Mouse (Mus musculus): ENCODE results near the gene Cacna2d3. TPM values are rescaled to one million over a fixed set of nuclear protein-coding genes. Genes with fewer than 3 reads are reported as not detected.

Cacna2d3 gene
- polyA plus RNA-seq, 1 experiment from 2014 or later: 20.4 TPM

GRCm38 (mm10) chr14:29442476-29442875 lies 279.2 kb downstream of the Cacna2d3 start:
- no peaks in the 10 kb centered on the region; the same call in 1 of the 2 replicates for H3K4me1 ChIP-seq (replicated peaks; ENCODE audit: control insufficient read depth, insufficient read depth, low read length)
- no peak overlapping the region for H3K4me3 ChIP-seq (ENCODE audit: low read depth, low read length)
- ATAC-seq (ENCODE audit: low FRiP score) (peak; percentile 45; the same call in 1 of the 2 replicates), DNase-seq (ENCODE audit: low spot score) (peak; percentile 52)
- H3K36me3 ChIP-seq (ENCODE audit: control insufficient read depth, insufficient read depth, low read length): no peaks in the 10 kb centered on the region
- no peaks in the 10 kb centered on the region for H3K9me3 ChIP-seq (ENCODE audit: control insufficient read depth, low read length)
- no peak overlapping the region for H3K9ac ChIP-seq (ENCODE audit: low read depth, low read length)
- WGBS: 9% methylated on average over 4 of the region's 4 CpGs
- H3K27me3 ChIP-seq (ENCODE audit: control insufficient read depth, insufficient read depth, low read length): no peaks in the 10 kb centered on the region
- H3K4me2 ChIP-seq (replicated peaks; ENCODE audit: low read depth, low read length): no peak overlapping the region; the same call in 1 of the 2 replicates
- H3K27ac ChIP-seq (ENCODE audit: low read depth, low read length): peak overlapping the region; percentile 49

- no peaks in the 10 kb centered on the region for H3K9me3 ChIP-seq (ENCODE audit: control insufficient read depth, low read length)
- no peaks in the 10 kb centered on the region for H3K36me3 ChIP-seq (ENCODE audit: control insufficient read depth, insufficient read depth, low read length)
- no peak overlapping the region for H3K4me3 ChIP-seq (ENCODE audit: low read depth, low read length)
- WGBS: 76% methylated on average over 7 of the region's 7 CpGs
- H3K27ac ChIP-seq (ENCODE audit: low read depth, low read length): no peak overlapping the region
- no peak overlapping the region for H3K4me2 ChIP-seq (replicated peaks; ENCODE audit: low read depth, low read length)
- DNase-seq (ENCODE audit: low spot score): no peak
- no peaks in the 10 kb centered on the region; the same call in 1 of the 2 replicates for H3K4me1 ChIP-seq (replicated peaks; ENCODE audit: control insufficient read depth, insufficient read depth, low read length)
- H3K27me3 ChIP-seq (ENCODE audit: control insufficient read depth, insufficient read depth, low read length): no peaks in the 10 kb centered on the region
- ATAC-seq (ENCODE audit: low FRiP score): no peak
- H3K9ac ChIP-seq (ENCODE audit: low read depth, low read length): no peak overlapping the region
These were observed 283.0 kb downstream of the Cacna2d3 start for GRCm38 (mm10) chr14:29438666-29439065.

GRCm38 (mm10) chr14:29438251-29438650 lies 283.4 kb downstream of the Cacna2d3 start:
- no peaks in the 10 kb centered on the region for H3K27me3 ChIP-seq (ENCODE audit: control insufficient read depth, insufficient read depth, low read length)
- H3K27ac ChIP-seq (ENCODE audit: low read depth, low read length): no peak overlapping the region
- H3K4me1 ChIP-seq (replicated peaks; ENCODE audit: control insufficient read depth, insufficient read depth, low read length): no peaks in the 10 kb centered on the region; the same call in 1 of the 2 replicates
- no peak overlapping the region for H3K9ac ChIP-seq (ENCODE audit: low read depth, low read length)
- no peaks in the 10 kb centered on the region for H3K9me3 ChIP-seq (ENCODE audit: control insufficient read depth, low read length)
- no peak for ATAC-seq (ENCODE audit: low FRiP score)
- DNase-seq (ENCODE audit: low spot score): no peak
- no peak overlapping the region for H3K4me2 ChIP-seq (replicated peaks; ENCODE audit: low read depth, low read length)
- 73% methylated on average over 3 of the region's 3 CpGs for WGBS
- H3K4me3 ChIP-seq (ENCODE audit: low read depth, low read length): no peak overlapping the region
- H3K36me3 ChIP-seq (ENCODE audit: control insufficient read depth, insufficient read depth, low read length): no peaks in the 10 kb centered on the region

- H3K4me1 ChIP-seq (replicated peaks; ENCODE audit: control insufficient read depth, insufficient read depth, low read length): no peaks in the 10 kb centered on the region
- H3K27me3 ChIP-seq (ENCODE audit: control insufficient read depth, insufficient read depth, low read length): no peaks in the 10 kb centered on the region
These were observed 286.5 kb downstream of the Cacna2d3 start for GRCm38 (mm10) chr14:29435203-29435602.

GRCm38 (mm10) chr14:29433716-29434115 lies 287.9 kb downstream of the Cacna2d3 start:
- DNase-seq (ENCODE audit: low spot score) (no peak), ATAC-seq (ENCODE audit: low FRiP score) (no peak)
- Histone ChIP-seq H3K4me1 (replicated peaks; ENCODE audit: control insufficient read depth, insufficient read depth, low read length) (no peaks in the 10 kb centered on the region), H3K9me3 (ENCODE audit: control insufficient read depth, low read length) (no peaks in the 10 kb centered on the region), H3K36me3 (ENCODE audit: control insufficient read depth, insufficient read depth, low read length) (no peaks in the 10 kb centered on the region), H3K27ac (ENCODE audit: low read depth, low read length) (no peak overlapping the region), H3K4me2 (replicated peaks; ENCODE audit: low read depth, low read length) (no peak overlapping the region), H3K4me3 (ENCODE audit: low read depth, low read length) (no peak overlapping the region), H3K27me3 (ENCODE audit: control insufficient read depth, insufficient read depth, low read length) (no peaks in the 10 kb centered on the region), H3K9ac (ENCODE audit: low read depth, low read length) (no peak overlapping the region)
- WGBS: 73% methylated on average over 3 of the region's 3 CpGs

More at GRCm38 (mm10) chr14:29435203-29435602, 286.5 kb downstream of the Cacna2d3 start:
- H3K9ac ChIP-seq (ENCODE audit: low read depth, low read length): no peak overlapping the region
- no peak overlapping the region for H3K4me2 ChIP-seq (replicated peaks; ENCODE audit: low read depth, low read length)
- H3K9me3 ChIP-seq (ENCODE audit: control insufficient read depth, low read length): no peaks in the 10 kb centered on the region
- H3K27ac ChIP-seq (ENCODE audit: low read depth, low read length): no peak overlapping the region
- no peak overlapping the region for H3K4me3 ChIP-seq (ENCODE audit: low read depth, low read length)
- no peaks in the 10 kb centered on the region for H3K36me3 ChIP-seq (ENCODE audit: control insufficient read depth, insufficient read depth, low read length)
- DNase-seq (ENCODE audit: low spot score) (no peak), ATAC-seq (ENCODE audit: low FRiP score) (no peak)

- Histone ChIP-seq H3K4me2 (replicated peaks; ENCODE audit: low read depth, low read length) (no peak overlapping the region), H3K4me1 (replicated peaks; ENCODE audit: control insufficient read depth, insufficient read depth, low read length) (no peaks in the 10 kb centered on the region), H3K36me3 (ENCODE audit: control insufficient read depth, insufficient read depth, low read length) (no peaks in the 10 kb centered on the region), H3K27ac (ENCODE audit: low read depth, low read length) (no peak overlapping the region), H3K9ac (ENCODE audit: low read depth, low read length) (no peak overlapping the region), H3K27me3 (ENCODE audit: control insufficient read depth, insufficient read depth, low read length) (no peaks in the 10 kb centered on the region), H3K4me3 (ENCODE audit: low read depth, low read length) (no peak overlapping the region), H3K9me3 (ENCODE audit: control insufficient read depth, low read length) (no peaks in the 10 kb centered on the region)
- WGBS: 58% methylated on average over 5 of the region's 5 CpGs
- no peak for DNase-seq (ENCODE audit: low spot score)
- ATAC-seq (ENCODE audit: low FRiP score): no peak
These were observed 288.5 kb downstream of the Cacna2d3 start for GRCm38 (mm10) chr14:29433076-29433714.

- no peaks in the 10 kb centered on the region for H3K4me1 ChIP-seq (replicated peaks; ENCODE audit: control insufficient read depth, insufficient read depth, low read length)
- H3K27me3 ChIP-seq (ENCODE audit: control insufficient read depth, insufficient read depth, low read length): no peaks in the 10 kb centered on the region
- H3K4me3 ChIP-seq (ENCODE audit: low read depth, low read length): no peak overlapping the region
- no peak for DNase-seq (ENCODE audit: low spot score)
- H3K4me2 ChIP-seq (replicated peaks; ENCODE audit: low read depth, low read length): no peak overlapping the region
- no peaks in the 10 kb centered on the region for H3K9me3 ChIP-seq (ENCODE audit: control insufficient read depth, low read length)
- H3K9ac ChIP-seq (ENCODE audit: low read depth, low read length): no peak overlapping the region
- no peaks in the 10 kb centered on the region for H3K36me3 ChIP-seq (ENCODE audit: control insufficient read depth, insufficient read depth, low read length)
- no peak overlapping the region for H3K27ac ChIP-seq (ENCODE audit: low read depth, low read length)
- WGBS: 73% methylated on average over 2 of the region's 2 CpGs
- ATAC-seq (ENCODE audit: low FRiP score): no peak
These were observed 291.9 kb downstream of the Cacna2d3 start for GRCm38 (mm10) chr14:29429788-29430187.

GRCm38 (mm10) chr14:29425666-29426065 lies 296.0 kb downstream of the Cacna2d3 start:
- DNase-seq (ENCODE audit: low spot score) (no peak), ATAC-seq (ENCODE audit: low FRiP score) (no peak)
- no peak overlapping the region for H3K4me3 ChIP-seq (ENCODE audit: low read depth, low read length)
- no peaks in the 10 kb centered on the region for H3K4me1 ChIP-seq (replicated peaks; ENCODE audit: control insufficient read depth, insufficient read depth, low read length)
- H3K36me3 ChIP-seq (ENCODE audit: control insufficient read depth, insufficient read depth, low read length): no peaks in the 10 kb centered on the region
- 86% methylated on average over 3 of the region's 3 CpGs for WGBS
- H3K27ac ChIP-seq (ENCODE audit: low read depth, low read length): no peak overlapping the region
- no peak overlapping the region for H3K4me2 ChIP-seq (replicated peaks; ENCODE audit: low read depth, low read length)
- H3K9ac ChIP-seq (ENCODE audit: low read depth, low read length): no peak overlapping the region
- H3K9me3 ChIP-seq (ENCODE audit: control insufficient read depth, low read length): no peaks in the 10 kb centered on the region
- no peaks in the 10 kb centered on the region for H3K27me3 ChIP-seq (ENCODE audit: control insufficient read depth, insufficient read depth, low read length)

GRCm38 (mm10) chr14:29425208-29425607 lies 296.5 kb downstream of the Cacna2d3 start:
- 79% methylated on average over 3 of the region's 3 CpGs for WGBS

More at GRCm38 (mm10) chr14:29425208-29425607, 296.5 kb downstream of the Cacna2d3 start:
- Histone ChIP-seq H3K27ac (ENCODE audit: low read depth, low read length) (no peak overlapping the region), H3K4me3 (ENCODE audit: low read depth, low read length) (no peak overlapping the region), H3K4me1 (replicated peaks; ENCODE audit: control insufficient read depth, insufficient read depth, low read length) (no peaks in the 10 kb centered on the region), H3K27me3 (ENCODE audit: control insufficient read depth, insufficient read depth, low read length) (no peaks in the 10 kb centered on the region), H3K9me3 (ENCODE audit: control insufficient read depth, low read length) (no peaks in the 10 kb centered on the region), H3K4me2 (replicated peaks; ENCODE audit: low read depth, low read length) (no peak overlapping the region), H3K9ac (ENCODE audit: low read depth, low read length) (no peak overlapping the region), H3K36me3 (ENCODE audit: control insufficient read depth, insufficient read depth, low read length) (no peaks in the 10 kb centered on the region)
- ATAC-seq (ENCODE audit: low FRiP score): no peak
- no peak for DNase-seq (ENCODE audit: low spot score)
